Mouse (Mus musculus) bone marrow macrophage, adult 2 months (primary cell): ENCODE data around the gene Samd11.

ENCODE experiments used
- CTCF ChIP-seq: IDR thresholded peaks from 2 replicates; pipeline ENCODE4 v1.5.1; 2012; ENCODE audit warnings: low read depth, mild to moderate bottlenecking, low read length, moderate library complexity
- POLR2A ChIP-seq: IDR thresholded peaks from 2 replicates; pipeline ENCODE4 v1.6.1; 2012; ENCODE audit warnings: mild to moderate bottlenecking, low read depth, low read length, borderline replicate concordance

- no peak for TF ChIP-seq CTCF
- no peak for TF ChIP-seq POLR2A
These were observed 51.9 kb downstream of the Samd11 start for GRCm38 (mm10) chr4:156203413-156204131.
